Mouse (Mus musculus): Measurements from ENCODE around the gene Ccnb2. TPM values are rescaled to one million over a fixed set of nuclear protein-coding genes. Genes with fewer than 3 reads are reported as not detected.

The Ccnb2 gene
- polyA plus RNA-seq, 1 experiment from 2014 or later = 221 TPM

- WGBS = 95% methylated on average over 4 of the region's 4 CpGs
- Histone ChIP-seq H3K9ac (replicated peaks; ENCODE audit: low read length) (no peak overlapping the region), H3K4me1 (ENCODE audit: insufficient read depth, low read length) (peaks cover 6% of the 10 kb centered on the region; the same call in 1 of the 2 replicates), H3K4me2 (replicated peaks; ENCODE audit: low read depth, low read length) (no peak overlapping the region), H3K4me3 (ENCODE audit: low read length) (no peak overlapping the region), H3K36me3 (ENCODE audit: insufficient read depth, low read length) (peaks cover 11% of the 10 kb centered on the region; the same call in 1 of the 2 replicates), H3K27me3 (ENCODE audit: insufficient read depth, low read length) (no peaks in the 10 kb centered on the region), H3K9me3 (ENCODE audit: low read length) (no peaks in the 10 kb centered on the region), H3K27ac (ENCODE audit: low read length) (no peak overlapping the region)
- no peak for ATAC-seq (ENCODE audit: low FRiP score, low TSS enrichment)
Observed at GRCm38 (mm10) chr9:70387410-70388119, 33.8 kb downstream of the Ccnb2 start.

- 55% methylated on average over 18 of the region's 18 CpGs for WGBS
- no peaks in the 10 kb centered on the region for H3K27me3 ChIP-seq (ENCODE audit: insufficient read depth, low read length)
- H3K4me3 ChIP-seq (ENCODE audit: low read length) = no peak overlapping the region
- no peak overlapping the region for H3K27ac ChIP-seq (ENCODE audit: low read length)
- H3K36me3 ChIP-seq (ENCODE audit: insufficient read depth, low read length) = peaks cover 15% of the 10 kb centered on the region
- ATAC-seq (ENCODE audit: low FRiP score, low TSS enrichment) = no peak
- H3K9me3 ChIP-seq (ENCODE audit: low read length) = no peaks in the 10 kb centered on the region
- no peaks in the 10 kb centered on the region for H3K4me1 ChIP-seq (ENCODE audit: insufficient read depth, low read length)
- H3K9ac ChIP-seq (replicated peaks; ENCODE audit: low read length) = no peak overlapping the region
- H3K4me2 ChIP-seq (replicated peaks; ENCODE audit: low read depth, low read length) = no peak overlapping the region
Observed at GRCm38 (mm10) chr9:70384958-70385728, 36.2 kb downstream of the Ccnb2 start.

GRCm38 (mm10) chr9:70384494-70384893 lies 36.9 kb downstream of the Ccnb2 start:
- Histone ChIP-seq H3K27me3 (ENCODE audit: insufficient read depth, low read length) (no peaks in the 10 kb centered on the region), H3K4me3 (ENCODE audit: low read length) (no peak overlapping the region), H3K27ac (ENCODE audit: low read length) (no peak overlapping the region), H3K9me3 (ENCODE audit: low read length) (no peaks in the 10 kb centered on the region), H3K9ac (replicated peaks; ENCODE audit: low read length) (no peak overlapping the region), H3K36me3 (ENCODE audit: insufficient read depth, low read length) (peaks cover 18% of the 10 kb centered on the region), H3K4me1 (ENCODE audit: insufficient read depth, low read length) (no peaks in the 10 kb centered on the region), H3K4me2 (replicated peaks; ENCODE audit: low read depth, low read length) (no peak overlapping the region)
- ATAC-seq (ENCODE audit: low FRiP score, low TSS enrichment) = no peak
- WGBS = 95% methylated on average over 4 of the region's 4 CpGs

- no peak for ATAC-seq (ENCODE audit: low FRiP score, low TSS enrichment)
- Histone ChIP-seq H3K27me3 (ENCODE audit: insufficient read depth, low read length) (no peaks in the 10 kb centered on the region), H3K9me3 (ENCODE audit: low read length) (no peaks in the 10 kb centered on the region), H3K4me3 (ENCODE audit: low read length) (no peak overlapping the region), H3K4me1 (ENCODE audit: insufficient read depth, low read length) (no peaks in the 10 kb centered on the region), H3K36me3 (ENCODE audit: insufficient read depth, low read length) (peaks cover 20% of the 10 kb centered on the region), H3K9ac (replicated peaks; ENCODE audit: low read length) (no peak overlapping the region), H3K27ac (ENCODE audit: low read length) (no peak overlapping the region), H3K4me2 (replicated peaks; ENCODE audit: low read depth, low read length) (no peak overlapping the region)
- WGBS = 64% methylated on average over 10 of the region's 10 CpGs
Observed at GRCm38 (mm10) chr9:70383750-70384149, 37.6 kb downstream of the Ccnb2 start.

GRCm38 (mm10) chr9:70382091-70382490 lies 39.3 kb downstream of the Ccnb2 start:
- Histone ChIP-seq H3K27me3 (ENCODE audit: insufficient read depth, low read length) (no peaks in the 10 kb centered on the region), H3K36me3 (ENCODE audit: insufficient read depth, low read length) (peaks cover 35% of the 10 kb centered on the region), H3K9ac (replicated peaks; ENCODE audit: low read length) (no peak overlapping the region), H3K4me1 (ENCODE audit: insufficient read depth, low read length) (no peaks in the 10 kb centered on the region), H3K27ac (ENCODE audit: low read length) (no peak overlapping the region), H3K9me3 (ENCODE audit: low read length) (no peaks in the 10 kb centered on the region), H3K4me3 (ENCODE audit: low read length) (no peak overlapping the region), H3K4me2 (replicated peaks; ENCODE audit: low read depth, low read length) (no peak overlapping the region)
- WGBS = 69% methylated on average over 12 of the region's 12 CpGs
- ATAC-seq (ENCODE audit: low FRiP score, low TSS enrichment) = no peak

- H3K27ac ChIP-seq (ENCODE audit: low read length) = no peak overlapping the region
- peaks cover 40% of the 10 kb centered on the region for H3K36me3 ChIP-seq (ENCODE audit: insufficient read depth, low read length)
- peak; percentile 54 for ATAC-seq (ENCODE audit: low FRiP score, low TSS enrichment)
- no peak overlapping the region for H3K4me3 ChIP-seq (ENCODE audit: low read length)
- H3K4me2 ChIP-seq (replicated peaks; ENCODE audit: low read depth, low read length) = no peak overlapping the region
- no peaks in the 10 kb centered on the region for H3K9me3 ChIP-seq (ENCODE audit: low read length)
- WGBS = 52% methylated on average over 7 of the region's 7 CpGs
- H3K9ac ChIP-seq (replicated peaks; ENCODE audit: low read length) = no peak overlapping the region
- H3K27me3 ChIP-seq (ENCODE audit: insufficient read depth, low read length) = no peaks in the 10 kb centered on the region
- H3K4me1 ChIP-seq (ENCODE audit: insufficient read depth, low read length) = no peaks in the 10 kb centered on the region
Observed at GRCm38 (mm10) chr9:70379502-70380467, 41.6 kb downstream of the Ccnb2 start.

- ATAC-seq (ENCODE audit: low FRiP score, low TSS enrichment) = peak; percentile 42; the same call in 1 of the 2 replicates
- Histone ChIP-seq H3K27ac (ENCODE audit: low read length) (no peak overlapping the region), H3K9ac (replicated peaks; ENCODE audit: low read length) (no peak overlapping the region), H3K9me3 (ENCODE audit: low read length) (peaks cover 6% of the 10 kb centered on the region; the same call in 1 of the 2 replicates), H3K27me3 (ENCODE audit: insufficient read depth, low read length) (no peaks in the 10 kb centered on the region), H3K4me2 (replicated peaks; ENCODE audit: low read depth, low read length) (no peak overlapping the region), H3K4me1 (ENCODE audit: insufficient read depth, low read length) (no peaks in the 10 kb centered on the region), H3K36me3 (ENCODE audit: insufficient read depth, low read length) (peaks cover 38% of the 10 kb centered on the region), H3K4me3 (ENCODE audit: low read length) (no peak overlapping the region)
- WGBS = 41% methylated on average over 5 of the region's 5 CpGs
Observed at GRCm38 (mm10) chr9:70371638-70372037, 49.7 kb downstream of the Ccnb2 start.

- Histone ChIP-seq H3K4me1 (ENCODE audit: insufficient read depth, low read length) (no peaks in the 10 kb centered on the region), H3K9ac (replicated peaks; ENCODE audit: low read length) (no peak overlapping the region), H3K27me3 (ENCODE audit: insufficient read depth, low read length) (no peaks in the 10 kb centered on the region), H3K27ac (ENCODE audit: low read length) (no peak overlapping the region), H3K4me3 (ENCODE audit: low read length) (no peak overlapping the region), H3K4me2 (replicated peaks; ENCODE audit: low read depth, low read length) (no peak overlapping the region), H3K36me3 (ENCODE audit: insufficient read depth, low read length) (peaks cover 36% of the 10 kb centered on the region), H3K9me3 (ENCODE audit: low read length) (peaks cover 6% of the 10 kb centered on the region; the same call in 1 of the 2 replicates)
- WGBS = 82% methylated on average over 6 of the region's 6 CpGs
- no peak for ATAC-seq (ENCODE audit: low FRiP score, low TSS enrichment)
Observed at GRCm38 (mm10) chr9:70366898-70367297, 54.4 kb downstream of the Ccnb2 start.

- no peak overlapping the region for H3K27ac ChIP-seq (ENCODE audit: low read length)
- peaks cover 36% of the 10 kb centered on the region for H3K36me3 ChIP-seq (ENCODE audit: insufficient read depth, low read length)
Observed at GRCm38 (mm10) chr9:70365915-70366314, 55.4 kb downstream of the Ccnb2 start.

More at GRCm38 (mm10) chr9:70365915-70366314, 55.4 kb downstream of the Ccnb2 start:
- Histone ChIP-seq H3K4me3 (ENCODE audit: low read length) (no peak overlapping the region), H3K4me1 (ENCODE audit: insufficient read depth, low read length) (no peaks in the 10 kb centered on the region), H3K9ac (replicated peaks; ENCODE audit: low read length) (no peak overlapping the region), H3K9me3 (ENCODE audit: low read length) (peaks cover 6% of the 10 kb centered on the region; the same call in 1 of the 2 replicates), H3K27me3 (ENCODE audit: insufficient read depth, low read length) (no peaks in the 10 kb centered on the region), H3K4me2 (replicated peaks; ENCODE audit: low read depth, low read length) (no peak overlapping the region)
- ATAC-seq (ENCODE audit: low FRiP score, low TSS enrichment) = no peak
- 92% methylated on average over 2 of the region's 2 CpGs for WGBS

Measured in kidney, embryonic 16.5 days (tissue).